Mouse (Mus musculus) liver, adult 10 weeks (tissue): ENCODE data around the gene Rad51c. TPM values are rescaled to one million over a fixed set of nuclear protein-coding genes. Genes with fewer than 3 reads are reported as not detected.

ENCODE experiments used
- polyA plus RNA-seq: library from polyadenylated mRNA; stranded (reverse); fragments of 350-450 nt; fragmentation: Illumina TruSeq; extraction: RNeasy Lipid Tissue Mini Kit (QIAGEN cat#74804); gene quantifications from one replicate; pipeline ENCODE4 v1.2.3, GENCODE M21; 2014; ENCODE audit warnings: low read depth, low replicate concordance

The Rad51c gene
- 0.74 TPM for polyA plus RNA-seq

DNA sequence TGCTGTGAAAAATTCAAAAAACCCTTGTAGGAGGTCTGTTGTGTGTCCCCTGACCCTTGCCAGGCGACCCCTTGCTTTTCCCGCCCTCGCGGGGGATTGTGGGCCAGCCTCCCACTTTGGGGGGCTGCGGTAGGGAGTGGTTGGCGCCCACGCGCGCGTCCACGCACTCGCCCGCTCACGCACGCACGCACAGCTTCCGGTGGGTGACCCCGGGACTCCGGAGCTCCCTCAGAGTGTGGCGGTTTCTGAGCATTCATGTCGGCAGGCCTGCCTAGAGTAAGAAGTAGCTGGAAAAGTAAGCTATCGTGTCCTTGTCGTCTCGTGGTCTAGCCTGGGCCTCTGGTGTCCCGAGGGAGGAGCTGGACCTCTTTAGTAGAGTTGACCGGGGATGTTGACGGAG, at the start of gene Rad51c, which contains the start of gene Tex14:
Gene Rad51c, minus strand, starts transcription at position 79 of the 400 bp plus-strand sequence.
Gene Tex14, plus strand, starts transcription at position 190 of the 400 bp plus-strand sequence.

DNA sequence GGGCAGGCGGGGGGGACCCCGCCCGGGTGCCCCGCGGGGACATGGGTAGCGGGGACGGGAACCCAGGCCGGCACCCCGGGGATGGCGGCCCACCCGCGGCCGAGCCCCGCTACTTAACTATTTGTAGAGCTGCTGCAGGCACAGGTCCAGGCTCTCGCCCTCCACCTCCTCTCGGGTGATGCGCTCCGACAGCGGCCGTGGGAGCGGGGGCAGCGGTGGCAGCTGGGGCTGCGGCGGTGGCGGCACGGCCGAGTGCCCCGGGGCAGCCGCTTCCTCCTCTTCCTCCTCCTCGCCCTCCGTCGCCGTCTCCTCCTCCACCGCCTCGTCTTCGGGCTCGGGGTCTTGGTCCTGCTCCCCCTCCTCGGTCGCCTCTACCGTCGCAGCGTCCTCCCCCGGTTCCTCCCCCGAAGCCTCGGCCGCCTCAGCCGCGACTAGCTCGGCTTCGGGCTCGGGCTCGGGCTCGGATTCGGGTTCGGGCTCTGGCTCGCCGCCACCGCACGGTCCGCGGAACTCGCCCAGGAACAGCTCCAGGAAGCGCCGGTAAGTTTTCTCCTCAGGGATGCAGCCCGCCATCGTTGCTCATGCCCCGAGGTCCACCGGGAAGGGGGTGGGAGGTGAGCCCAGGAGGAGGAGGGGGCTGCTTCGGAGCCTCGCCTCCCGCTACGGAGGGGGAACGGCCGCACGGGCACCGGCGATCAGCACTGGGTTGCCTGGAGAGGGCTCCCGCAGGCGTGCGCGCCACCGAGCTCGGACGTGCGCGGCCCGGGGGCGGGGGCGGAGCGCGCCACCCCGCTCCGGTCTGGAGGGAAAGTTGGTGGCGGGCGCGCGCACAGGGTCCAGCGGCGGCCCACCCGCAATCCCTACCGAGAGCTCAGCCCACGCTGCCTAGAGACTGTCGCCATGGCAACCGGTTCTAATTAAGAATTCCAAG, 46.2 kb downstream of the Rad51c start, which contains the start of gene Ppm1e:
Gene Ppm1e, minus strand, starts transcription at position 693 of the 931 bp plus-strand sequence.

Other genes starting within 250 kb of the Rad51c start
- gene Ppm1e, start 45.9 kb downstream of the Rad51c start, polyA plus RNA-seq: not detected
- 0.64 TPM for gene Tex14, start 111 bp upstream of the Rad51c start, polyA plus RNA-seq
- not detected for gene Gm11492, start 161.7 kb upstream of the Rad51c start, polyA plus RNA-seq
- 6.7 TPM for gene Sept4, start 163.9 kb upstream of the Rad51c start, polyA plus RNA-seq
- 26.0 TPM for gene Mtmr4, start 187.2 kb upstream of the Rad51c start, polyA plus RNA-seq
- not detected for gene Hsf5, start 212.2 kb upstream of the Rad51c start, polyA plus RNA-seq